Mouse (Mus musculus) forebrain, embryonic 12.5 days (tissue): ENCODE measurements around the gene Tapt1. TPM values are rescaled to one million over a fixed set of nuclear protein-coding genes. Genes with fewer than 3 reads are reported as not detected.
"Not testable (repeated sequence)": the region's sequence is repeated elsewhere in the genome, so short reads cannot be mapped to it uniquely, and the experiment has no call there.

ENCODE experiments used
- ATAC-seq: fragments of 200-750 bp; cut with Nextera tagmentation; 2 replicates; pipeline ENCODE4 v1.8.0; 2017; ENCODE audit warnings: moderate TSS enrichment; ENCODE audit not compliant: low FRiP score
- H3K27ac ChIP-seq: fragments of 300-500 bp; sonication (generic); 2 replicates; pipeline ENCODE4 v1.5.1; 2016; ENCODE audit warnings: mild to moderate bottlenecking
- H3K27me3 ChIP-seq: fragments of 300-500 bp; sonication (generic); 2 replicates; pipeline ENCODE4 v1.6.1; 2016; ENCODE audit warnings: mild to moderate bottlenecking
- H3K36me3 ChIP-seq: fragments of 300-500 bp; sonication (generic); replicated peaks from 2 replicates; pipeline ENCODE4 v1.6.1; 2016; ENCODE audit warnings: mild to moderate bottlenecking
- H3K4me1 ChIP-seq: fragments of 300-500 bp; sonication (generic); 2 replicates; pipeline ENCODE4 v1.6.1; 2016
- H3K4me2 ChIP-seq: fragments of 300-500 bp; sonication (generic); 2 replicates; pipeline ENCODE4 v1.6.1; 2016; ENCODE audit warnings: mild to moderate bottlenecking, moderate library complexity
- H3K4me3 ChIP-seq: fragments of 300-500 bp; sonication (generic); replicated peaks from 2 replicates; pipeline ENCODE4 v1.5.1; 2016; ENCODE audit warnings: mild to moderate bottlenecking
- H3K9ac ChIP-seq: fragments of 300-500 bp; sonication (generic); 2 replicates; pipeline ENCODE4 v1.6.1; 2016; ENCODE audit warnings: mild to moderate bottlenecking
- H3K9me3 ChIP-seq: fragments of 300-500 bp; sonication (generic); 2 replicates; pipeline ENCODE4 v1.6.1; 2016
- WGBS: fragments of 180-500 bp; shearing (Covaris S2); methylation state at CpG from one replicate; pipeline ENCODE4 v1.1.7; 2016; 5-methylcytosine and 5-hydroxymethylcytosine counted together
- polyA plus RNA-seq: library from polyadenylated mRNA; unstranded; fragments of >200 nt; fragmentation: Nextera tagmentation; extraction: Ambion mirVana; gene quantifications from 2 replicates; pipeline ENCODE4 v1.2.1, GENCODE M21; 2016

The Tapt1 gene
- polyA plus RNA-seq, 1 experiment from 2014 or later, result 31.6 TPM

DNA sequence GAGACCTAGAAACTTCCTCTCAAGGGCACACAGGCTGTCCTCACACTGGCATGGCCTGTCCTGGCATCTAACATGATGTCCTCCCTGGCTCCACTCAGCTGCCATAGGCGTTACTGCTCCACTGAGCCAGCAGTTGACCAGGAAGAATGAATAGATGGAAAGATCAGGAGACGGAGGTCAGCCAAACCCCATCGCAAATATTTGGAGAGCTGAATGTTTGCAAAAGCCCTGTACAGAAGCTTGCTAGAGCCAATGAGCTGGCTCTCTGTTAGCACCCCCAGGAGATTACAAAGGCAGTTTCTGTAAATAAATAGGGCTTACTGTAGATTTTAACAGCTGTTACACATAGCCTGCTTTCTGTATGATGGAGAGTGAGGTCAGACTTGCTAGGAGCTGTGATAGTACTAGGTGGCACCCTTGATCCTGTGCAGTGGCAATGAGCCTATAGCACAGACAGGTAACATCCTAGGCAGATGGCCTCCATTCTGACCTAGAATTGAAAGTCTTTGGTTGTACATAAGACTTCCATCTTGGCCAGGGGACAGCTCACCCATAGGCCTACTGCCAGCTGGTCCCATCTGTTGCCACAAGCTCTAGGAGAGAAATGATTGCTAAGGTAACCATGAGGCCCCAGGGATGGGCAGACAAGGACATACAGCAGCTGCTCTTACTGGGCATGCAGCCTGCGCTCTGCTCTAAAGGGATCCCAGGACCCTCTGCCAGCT is 74.9 kb downstream of the Tapt1 start:
- Histone ChIP-seq H3K4me1 (no peaks in the 10 kb centered on the region), H3K9me3 (no peaks in the 10 kb centered on the region; the same call in 1 of the 2 replicates), H3K27ac (no peak overlapping the region), H3K36me3 (no peaks in the 10 kb centered on the region), H3K27me3 (no peaks in the 10 kb centered on the region), H3K9ac (no peak overlapping the region), H3K4me2 (no peak overlapping the region), H3K4me3 (no peak overlapping the region)
- WGBS, result 89% methylated on average over 4 of the region's 4 CpGs
- ATAC-seq, result no peak

DNA sequence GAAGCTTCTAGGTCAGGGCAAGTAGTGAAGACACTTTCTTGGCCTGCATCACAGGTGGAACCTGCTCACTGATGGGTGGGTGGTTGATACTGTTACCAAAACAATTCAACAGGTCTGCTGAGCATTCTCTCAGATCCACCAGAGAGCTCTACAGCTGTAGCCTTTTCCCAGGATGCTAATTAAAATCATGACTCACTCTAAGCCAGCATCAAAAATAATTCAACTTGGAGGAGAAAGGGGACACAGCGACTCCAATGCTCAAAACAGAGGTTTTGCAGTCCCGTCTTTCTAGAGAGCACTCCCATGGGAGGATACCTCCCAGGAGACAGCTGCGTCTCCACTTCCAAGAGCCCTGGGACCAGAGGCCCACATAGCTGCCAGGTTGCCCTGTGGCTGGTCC is 78.7 kb downstream of the Tapt1 start:
- H3K36me3 ChIP-seq, result no peaks in the 10 kb centered on the region
- no peaks in the 10 kb centered on the region for H3K27me3 ChIP-seq
- peaks cover 4% of the 10 kb centered on the region for H3K4me1 ChIP-seq
- H3K4me2 ChIP-seq, result no peak overlapping the region
- 89% methylated on average over 3 of the region's 3 CpGs for whole genome bisulfite sequencing
- no peaks in the 10 kb centered on the region; the same call in 1 of the 2 replicates for H3K9me3 ChIP-seq
- H3K27ac ChIP-seq, result no peak overlapping the region
- no peak overlapping the region for H3K4me3 ChIP-seq
- ATAC-seq, result no peak
- no peak overlapping the region for H3K9ac ChIP-seq

- Histone ChIP-seq H3K9me3 (no peaks in the 10 kb centered on the region; the same call in 1 of the 2 replicates), H3K36me3 (no peaks in the 10 kb centered on the region), H3K4me3 (no peak overlapping the region), H3K27ac (no peak overlapping the region), H3K4me1 (peaks cover 4% of the 10 kb centered on the region), H3K27me3 (no peaks in the 10 kb centered on the region), H3K4me2 (no peak overlapping the region), H3K9ac (no peak overlapping the region)
- ATAC-seq, result no peak
- WGBS, result 89% methylated on average over 6 of the region's 6 CpGs
Measured at GRCm38 (mm10) chr5:44146437-44147332, 79.7 kb downstream of the Tapt1 start.

- Histone ChIP-seq H3K27ac (no peak overlapping the region), H3K4me2 (no peak overlapping the region), H3K9ac (no peak overlapping the region), H3K9me3 (no peaks in the 10 kb centered on the region), H3K36me3 (no peaks in the 10 kb centered on the region), H3K4me3 (no peak overlapping the region), H3K27me3 (no peaks in the 10 kb centered on the region), H3K4me1 (peaks cover 4% of the 10 kb centered on the region)
- WGBS, result 20% methylated on average over 8 of the region's 8 CpGs
- ATAC-seq, result no peak
Measured at GRCm38 (mm10) chr5:44143467-44144235, 82.8 kb downstream of the Tapt1 start.

- no peak overlapping the region for H3K27ac ChIP-seq
- no peak overlapping the region for H3K4me3 ChIP-seq
- no peaks in the 10 kb centered on the region for H3K9me3 ChIP-seq
- no peaks in the 10 kb centered on the region for H3K27me3 ChIP-seq
- no peak for ATAC-seq
- no peaks in the 10 kb centered on the region for H3K36me3 ChIP-seq
- no peaks in the 10 kb centered on the region for H3K4me1 ChIP-seq
- H3K9ac ChIP-seq, result no peak overlapping the region
- H3K4me2 ChIP-seq, result no peak overlapping the region
- 87% methylated on average over 4 of the region's 4 CpGs for WGBS
Measured at GRCm38 (mm10) chr5:44127487-44127886, 98.9 kb downstream of the Tapt1 start.

- H3K27ac ChIP-seq, H3K4me3 ChIP-seq, H3K27me3 ChIP-seq, ATAC-seq, H3K4me2 ChIP-seq, H3K9me3 ChIP-seq, H3K4me1 ChIP-seq, H3K36me3 ChIP-seq, H3K9ac ChIP-seq: not testable (repeated sequence)
- WGBS, result 84% methylated on average over 8 of the region's 8 CpGs
Measured at GRCm38 (mm10) chr5:44126574-44126973, 99.9 kb downstream of the Tapt1 start.

Other genes starting within 250 kb of the Tapt1 start
- 0.35 and 1.0 TPM in 2 replicates for gene Fgfbp1, start 244.8 kb downstream of the Tapt1 start, polyA plus RNA-seq
- gene Prom1, start 124.6 kb downstream of the Tapt1 start, polyA plus RNA-seq, result 102 and 109 TPM in 2 replicates